Mouse (Mus musculus): ENCODE results near the gene Abhd14b.

DNA sequence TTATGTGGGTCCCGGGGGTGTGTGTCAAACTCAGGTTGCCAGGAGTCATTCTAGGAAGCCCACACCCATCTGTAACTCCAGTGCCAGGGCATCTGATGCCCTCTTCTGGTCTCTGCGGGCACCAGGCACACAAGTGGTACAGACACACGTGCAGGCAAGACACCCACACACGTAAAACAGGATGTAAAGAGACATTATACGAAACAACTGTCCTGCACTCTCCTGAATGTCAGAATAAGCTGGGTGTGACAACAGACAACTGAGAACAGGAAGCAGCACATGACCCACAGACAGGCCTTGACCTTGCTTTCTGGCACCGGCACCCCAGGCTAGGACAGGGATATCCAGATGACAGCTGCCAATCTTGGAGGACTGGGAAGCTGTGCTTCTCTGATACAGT is 22.1 kb downstream of the Abhd14b start:
- TF ChIP-seq POLR2A (IDR thresholded peaks at IDR 0.05; ENCODE audit: insufficient read depth, low read depth, low read length) (no peak), CTCF (IDR thresholded peaks at IDR 0.05) (0 out of 2 replicates have a peak, but pooled peaks have one; percentile 15), EP300 (IDR thresholded peaks at IDR 0.05; ENCODE audit: insufficient read depth, low read depth, low read length) (no peak)

All from heart, adult 2 months (tissue).